Mouse (Mus musculus) G1E (cell line): ENCODE results near the gene Atp2c2.

Experiments
- CTCF ChIP-seq: IDR thresholded peaks from 2 replicates; pipeline ENCODE4 v1.5.1; 2012; ENCODE audit warnings: low read depth, low read length, inconsistent platforms, mixed read lengths
- POLR2AphosphoS5 ChIP-seq: IDR thresholded peaks from 2 replicates; pipeline ENCODE4 v1.6.1; 2012; ENCODE audit warnings: low read depth, low read length, inconsistent platforms; ENCODE audit not compliant: insufficient replicate concordance

GRCm38 (mm10) chr8:119794689-119795088 is 94.9 kb downstream of the Atp2c2 start:
- TF ChIP-seq CTCF (no peak), POLR2AphosphoS5 (no peak)
